In genomic region chr12:70280930-70281329, GRCm38 (mm10) we compare ENCODE assay signal across 16 mouse cellular contexts.
"Had no signal": no experiment of that assay in that cellular context is flagged by ENCODE, and none has a peak within 500 bp of the region (broad histone marks: within the 10 kb centered on the region; RNA-seq: fewer than 3 reads in every experiment).

No protein-coding gene starts in this region.

- H3K4me3 ChIP-seq: lung, embryonic 15.5 days; megakaryocyte, embryonic 14.5 days; midbrain, embryonic 13.5 days; midbrain, embryonic 15.5 days; neural tube, embryonic 12.5 days; stomach, embryonic 15.5 days had no signal

- ATAC-seq: lung, postnatal 0 days; midbrain, embryonic 13.5 days; midbrain, embryonic 15.5 days had no signal

- DNase-seq: lung, adult 2 months; lung, postnatal 14 days; lung, postnatal 36 days; right cerebral cortex, postnatal 14 days; thymus, adult 2 months; thymus, postnatal 25 days; thymus, postnatal 4 days had no signal

- H3K27ac ChIP-seq: lung, embryonic 15.5 days; macrophage; midbrain, embryonic 13.5 days; midbrain, embryonic 15.5 days; neural tube, embryonic 12.5 days; stomach, embryonic 15.5 days; stomach, postnatal 0 days had no signal
